Mouse (Mus musculus) frontal cortex, postnatal 25 days (tissue): ENCODE data around the gene Tspan7.
A peak's percentile ranks its signal among the peaks of the same experiment; 100 is the strongest.

Experiments used
- DNase-seq, 2 experiments: peaks; one replicate each; pipeline ENCODE4 v3.0.0; 2022; ENCODE audit warnings: low spot score in 2 of 2

Tspan7 gene

GRCm38 (mm10) chrX:10484872-10485569 is at the start of gene Tspan7:
TSS of gene Tspan7 (plus strand) at chrX:10485158.
- peak; percentile 19 to 22 for DNase-seq

DNA sequence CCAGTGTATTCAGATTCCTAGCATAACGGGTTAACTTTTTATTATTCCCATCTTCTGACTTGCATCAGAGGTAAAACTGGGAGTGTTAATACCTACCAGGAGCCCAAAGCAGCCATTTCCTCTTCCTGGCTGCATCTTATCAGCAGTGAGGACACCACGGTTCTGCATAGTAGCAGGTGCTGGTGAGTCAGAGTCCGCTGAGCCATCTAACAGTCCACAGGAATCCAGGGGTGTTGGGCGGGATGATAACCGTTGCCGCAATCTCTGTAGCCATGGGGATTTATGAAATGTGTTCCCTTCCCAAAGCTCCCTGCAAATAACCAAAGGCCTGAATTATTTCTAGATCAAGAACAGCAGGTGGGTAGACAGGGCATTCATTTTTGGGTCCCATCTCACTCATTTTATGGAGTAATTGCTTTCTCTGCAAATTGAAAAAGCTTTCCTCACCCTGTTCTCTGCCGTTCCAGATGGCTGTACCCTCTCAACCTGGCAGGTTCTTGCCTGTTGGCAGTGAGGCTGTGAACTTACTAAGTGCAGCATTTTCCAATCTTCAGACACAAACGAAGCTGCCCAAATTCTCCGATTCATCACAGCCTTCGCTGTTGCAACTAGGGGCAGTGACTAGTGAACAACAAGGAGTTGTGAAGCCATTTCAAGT is 35.5 kb upstream of the Tspan7 start:
- DNase-seq, result peak in 1 of 2 experiments; percentile 7

DNA sequence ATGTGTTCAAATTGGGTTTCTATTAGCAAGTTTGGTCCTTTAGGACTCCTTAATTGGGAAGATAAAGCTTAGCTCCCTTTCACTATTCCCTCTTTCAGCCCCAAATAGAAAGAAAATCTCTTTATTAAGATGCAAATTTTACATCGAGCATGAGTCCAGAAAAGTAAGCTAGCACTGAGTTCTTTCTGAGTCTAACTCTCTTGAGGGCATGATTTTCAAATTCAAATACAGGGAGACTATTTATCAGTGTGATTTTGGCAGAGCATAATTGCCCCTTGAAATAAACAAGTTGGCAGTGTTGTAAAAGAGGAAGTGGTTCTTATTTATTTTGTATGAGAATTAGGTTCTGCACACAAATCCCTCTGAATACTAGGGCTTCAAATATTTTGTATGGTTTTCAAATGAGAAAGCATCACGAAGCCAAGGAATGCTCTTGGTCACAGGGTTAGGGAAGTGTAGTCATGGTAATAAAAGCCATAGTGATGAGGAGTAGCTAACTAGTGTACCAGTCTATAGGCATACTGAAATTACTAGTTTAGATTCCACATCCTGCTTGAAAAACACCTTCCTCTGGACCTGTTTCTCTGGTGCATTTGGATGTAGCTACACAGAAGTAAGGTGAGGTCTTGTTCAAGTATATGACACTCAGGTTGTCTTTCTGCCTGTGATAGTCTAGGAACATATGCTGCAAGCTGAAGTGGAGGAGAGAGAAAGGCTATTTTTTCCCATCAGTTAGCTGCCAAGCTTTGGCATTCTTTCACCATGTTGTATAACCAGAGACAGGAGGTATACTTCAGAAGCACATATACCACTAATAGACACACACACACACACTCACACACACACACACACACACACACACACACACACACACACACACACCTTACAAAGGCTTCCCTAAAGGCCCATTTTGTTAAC is 34.6 kb upstream of the Tspan7 start:
- no peak for DNase-seq

- DNase-seq, result no peak
These were observed 31.2 kb upstream of the Tspan7 start for GRCm38 (mm10) chrX:10453798-10454197.

- no peak for DNase-seq
These were observed 27.7 kb upstream of the Tspan7 start for GRCm38 (mm10) chrX:10457256-10457655.

- DNase-seq, result no peak
These were observed 7.9 kb upstream of the Tspan7 start for GRCm38 (mm10) chrX:10477088-10477487.

DNA sequence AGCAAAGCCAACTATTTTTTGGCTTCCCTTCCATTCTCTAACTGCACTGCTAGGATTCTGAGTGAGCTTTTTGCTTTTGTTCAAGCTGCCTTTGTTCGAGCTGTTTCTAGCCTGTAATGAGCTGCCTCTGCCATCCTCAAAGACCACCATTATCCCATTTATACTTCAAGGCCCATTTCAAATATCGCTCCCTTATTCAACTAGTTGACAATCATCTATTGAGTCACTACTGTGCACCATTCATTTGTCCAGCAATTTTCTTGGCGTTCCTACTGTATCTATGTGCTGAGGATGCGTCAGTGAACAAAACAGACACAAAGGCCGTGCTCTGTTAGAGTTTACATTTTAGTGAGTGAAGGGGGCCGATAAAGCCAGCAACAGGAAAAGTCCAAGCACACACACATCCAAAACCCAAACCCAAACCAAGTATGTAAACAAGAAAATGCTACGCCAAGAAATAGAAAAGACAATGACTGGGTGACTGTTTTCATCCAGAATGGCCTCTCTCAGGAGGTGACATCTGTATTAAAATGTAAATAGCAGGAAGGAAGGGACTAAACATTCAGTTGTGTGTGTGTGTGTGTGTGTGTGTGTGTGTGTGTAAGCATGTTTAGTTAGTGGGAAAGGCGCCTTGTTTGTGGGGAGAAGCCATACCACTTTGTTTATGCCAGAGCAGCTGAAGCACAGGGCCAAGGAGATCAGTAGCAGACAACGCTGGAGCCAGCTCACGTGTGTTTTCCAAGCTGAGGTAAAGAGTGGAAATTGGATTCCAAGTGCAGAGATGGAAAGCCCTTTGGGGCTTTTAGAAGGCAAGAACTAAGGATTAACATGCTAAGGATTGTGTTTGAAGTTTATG is 5.7 kb upstream of the Tspan7 start:
- DNase-seq, result no peak

DNA sequence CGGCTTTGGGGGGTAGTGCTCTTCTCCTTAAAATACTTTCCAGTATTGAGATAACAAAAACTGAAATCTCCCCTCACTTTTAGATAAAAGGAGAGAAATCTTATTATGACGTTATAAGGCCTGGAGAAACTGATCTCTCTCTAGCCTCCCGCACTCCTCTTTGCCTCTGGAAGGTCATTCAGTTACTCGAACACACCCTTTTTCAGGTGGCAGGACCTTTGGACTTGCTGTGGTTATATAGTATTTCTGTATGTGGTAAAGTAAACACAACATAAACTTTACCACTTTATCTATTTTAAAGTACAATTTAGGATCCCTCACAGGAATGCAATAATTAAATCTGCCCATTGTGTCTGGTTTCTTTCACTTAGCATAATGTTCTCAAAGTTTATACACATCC is 5.0 kb upstream of the Tspan7 start:
- DNase-seq, result no peak

GRCm38 (mm10) chrX:10485664-10486211 is 780 bp downstream of the Tspan7 start:
- DNase-seq, result peak; percentile 38 to 47

GRCm38 (mm10) chrX:10498580-10498979 is 13.6 kb downstream of the Tspan7 start:
- no peak for DNase-seq

DNA sequence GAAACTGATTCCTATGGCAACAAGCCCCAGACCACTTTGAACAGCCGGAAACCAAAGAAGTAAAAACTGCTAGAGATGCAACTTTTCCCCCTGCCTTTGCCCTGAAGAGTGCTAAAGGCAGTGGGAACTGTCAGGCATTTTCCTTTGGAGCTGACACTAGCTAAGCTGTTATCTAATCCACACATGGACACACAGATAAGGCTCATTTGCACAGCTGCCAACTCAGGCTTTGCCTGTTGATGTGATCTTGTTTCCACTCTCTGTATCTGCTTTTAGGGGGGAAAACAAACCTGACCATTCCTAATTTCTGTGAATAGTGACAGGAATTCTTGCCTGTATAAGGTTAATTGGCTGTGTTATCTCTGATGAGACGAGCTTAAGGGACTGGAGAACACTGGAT is 17.7 kb downstream of the Tspan7 start:
- DNase-seq, result no peak

DNA sequence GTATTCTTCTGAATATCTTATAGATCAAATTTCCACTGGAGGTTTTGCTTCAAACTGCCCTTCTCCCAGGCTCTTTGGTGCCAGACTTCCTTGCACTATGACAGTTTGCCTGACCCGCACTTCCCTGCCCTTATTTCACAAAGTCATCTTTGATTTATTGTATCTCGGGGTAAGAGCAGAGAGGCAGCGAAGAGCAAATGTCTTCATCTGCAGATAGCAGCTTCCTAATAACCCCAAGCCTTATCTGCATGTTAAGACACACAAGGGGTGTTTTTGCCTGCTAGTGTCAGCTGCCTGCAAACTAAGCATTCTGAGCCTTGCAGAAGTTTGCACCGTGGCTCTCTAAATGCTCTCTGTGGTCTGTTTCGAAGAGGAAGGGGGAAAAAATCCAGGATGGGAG is 29.5 kb downstream of the Tspan7 start:
- no peak for DNase-seq

- no peak for DNase-seq
These were observed 30.0 kb downstream of the Tspan7 start for GRCm38 (mm10) chrX:10514971-10515370.

DNA sequence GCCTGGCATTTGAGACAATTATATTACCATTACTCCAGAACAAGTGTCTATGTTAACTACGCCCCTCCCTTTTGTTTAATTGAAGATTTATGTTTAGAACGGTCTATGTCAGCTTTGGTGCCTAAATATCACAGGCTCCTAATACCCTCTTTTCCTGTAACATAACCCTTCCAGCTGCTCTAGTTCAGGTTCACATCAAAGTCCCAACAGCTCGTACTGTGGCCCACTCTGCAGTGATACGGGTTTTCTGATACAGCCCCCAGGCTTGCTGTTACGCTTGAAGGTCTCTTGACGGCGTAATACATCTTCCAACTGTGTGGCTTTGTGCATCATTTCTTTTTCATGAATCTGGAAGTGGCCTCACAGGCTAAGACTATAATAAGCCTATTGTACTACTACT is 31.5 kb downstream of the Tspan7 start:
- DNase-seq, result no peak

DNA sequence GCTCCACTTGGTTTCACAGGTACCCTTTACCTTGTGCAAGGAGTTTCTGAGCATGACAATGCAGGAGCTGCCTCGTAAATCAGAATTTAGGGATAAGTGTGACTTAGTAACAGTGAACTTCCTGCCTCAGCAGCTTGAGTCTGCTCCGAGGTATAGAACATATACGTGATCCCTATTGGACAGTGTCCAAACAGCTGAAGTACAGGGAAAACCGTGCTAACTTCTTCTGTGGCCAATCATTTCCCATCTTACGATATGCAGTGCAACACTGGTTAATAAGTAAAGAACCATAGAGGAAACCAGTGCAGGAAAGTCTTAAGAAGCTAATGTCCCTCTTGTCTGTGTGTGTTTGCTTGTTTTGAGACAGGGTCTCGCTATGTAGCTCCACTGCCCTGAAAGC is 32.0 kb downstream of the Tspan7 start:
- DNase-seq, result no peak

- DNase-seq, result no peak
These were observed 32.8 kb downstream of the Tspan7 start for GRCm38 (mm10) chrX:10517756-10518155.

GRCm38 (mm10) chrX:10518510-10518909 is 33.6 kb downstream of the Tspan7 start:
- DNase-seq, result no peak

- DNase-seq, result no peak
These were observed 50.5 kb downstream of the Tspan7 start for GRCm38 (mm10) chrX:10535450-10535849.

- no peak for DNase-seq
These were observed 54.1 kb downstream of the Tspan7 start for GRCm38 (mm10) chrX:10539009-10539408.

- no peak for DNase-seq
These were observed 54.7 kb downstream of the Tspan7 start for GRCm38 (mm10) chrX:10539482-10540166.

GRCm38 (mm10) chrX:10546840-10547239 is 61.9 kb downstream of the Tspan7 start:
- no peak for DNase-seq
